Mouse (Mus musculus) small intestine, adult 2 months (tissue): ENCODE data around the gene Gtf2a2. TPM values are rescaled to one million over a fixed set of nuclear protein-coding genes. Genes with fewer than 3 reads are reported as not detected.

ENCODE experiments used
- H3K27ac ChIP-seq: fragments of 200-500 bp; 2 replicates; pipeline ENCODE4 v1.5.1; 2012; ENCODE audit warnings: low read depth, low read length, control low read depth, inconsistent platforms; ENCODE audit not compliant: insufficient read depth
- H3K27me3 ChIP-seq: fragments of 200-500 bp; 2 replicates; pipeline ENCODE4 v1.6.1; 2012; ENCODE audit warnings: mild to moderate bottlenecking, moderate library complexity, low read length, inconsistent platforms; ENCODE audit not compliant: control insufficient read depth, insufficient read depth
- H3K36me3 ChIP-seq: fragments of 200-500 bp; 2 replicates; pipeline ENCODE4 v1.6.1; 2012; ENCODE audit warnings: mild to moderate bottlenecking, low read length, control low read depth, inconsistent platforms; ENCODE audit not compliant: control insufficient read depth, insufficient read depth
- H3K4me1 ChIP-seq: fragments of 200-500 bp; 2 replicates; pipeline ENCODE4 v1.6.1; 2012; ENCODE audit warnings: low read length, inconsistent platforms, mixed read lengths; ENCODE audit not compliant: control insufficient read depth, insufficient read depth, insufficient read length
- H3K4me3 ChIP-seq: fragments of 200-500 bp; 2 replicates; pipeline ENCODE4 v1.5.1; 2012; ENCODE audit warnings: low read depth, mild to moderate bottlenecking, control low read depth, inconsistent platforms, low read length, moderate library complexity
- CTCF ChIP-seq: fragments of 200-500 bp; IDR thresholded peaks from 2 replicates; pipeline ENCODE4 v1.5.1; 2012; ENCODE audit warnings: low read depth, mild to moderate bottlenecking, control low read depth, inconsistent platforms, low read length, moderate library complexity, mixed read lengths; ENCODE audit not compliant: insufficient replicate concordance, insufficient read length; ENCODE audit errors: extremely low read depth
- POLR2A ChIP-seq: fragments of 200-500 bp; IDR thresholded peaks from 2 replicates; pipeline ENCODE4 v1.6.1; 2012; ENCODE audit warnings: low read depth, mild to moderate bottlenecking, control low read depth, inconsistent platforms, low read length, moderate library complexity
- WGBS: fragments of 180-500 bp; shearing (Covaris S2); methylation state at CpG from one replicate; pipeline ENCODE4 v1.1.7; 2018; 5-methylcytosine and 5-hydroxymethylcytosine counted together
- polyA plus RNA-seq: library from polyadenylated mRNA; depleted of rRNA; stranded (reverse); fragments of >200 nt; gene quantifications from 2 replicates; pipeline ENCODE4 v1.2.3, GENCODE M21; 2012

Gtf2a2 gene
- polyA plus RNA-seq, 1 experiment: 9.2 TPM

DNA sequence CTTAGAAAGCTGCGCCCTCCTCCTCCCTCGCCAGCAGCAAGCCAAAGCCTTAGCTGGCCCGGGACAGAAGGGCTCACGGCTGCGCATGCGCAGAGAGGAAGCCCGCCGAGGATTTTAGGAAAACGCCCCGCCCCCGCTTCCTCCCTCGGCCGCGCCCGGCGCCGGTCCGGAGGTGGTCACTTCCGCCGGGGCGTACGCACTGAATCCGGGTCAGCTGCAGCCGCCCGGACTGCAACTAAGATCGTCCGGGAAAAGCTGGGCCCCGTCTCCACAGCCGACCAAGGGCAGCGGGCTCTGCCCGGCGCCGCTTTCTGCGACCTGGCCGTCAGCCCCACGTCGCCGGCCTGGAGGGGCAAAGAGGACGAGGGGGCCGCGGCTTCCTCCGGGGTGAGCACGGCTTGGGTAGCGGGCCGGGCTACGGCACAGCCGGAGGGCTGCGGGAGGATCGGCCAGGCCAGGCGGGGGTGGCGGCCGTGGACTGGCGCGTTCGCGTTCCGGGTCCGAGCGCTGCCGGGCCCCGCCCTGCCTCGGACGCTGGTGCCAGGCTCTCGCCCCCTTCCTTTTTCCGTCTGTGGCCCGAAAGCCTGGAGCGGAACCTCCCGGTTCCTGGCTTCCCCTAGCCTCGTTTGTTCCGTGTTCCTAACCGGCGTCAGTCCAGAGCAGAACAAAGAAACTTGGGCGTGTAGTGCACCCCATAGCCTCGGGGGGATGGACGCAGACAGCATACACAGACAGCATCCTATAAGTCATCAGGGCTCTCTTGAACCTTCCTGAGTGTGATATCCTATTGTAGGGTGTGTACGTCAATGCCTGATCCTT, 22.8 kb upstream of the Gtf2a2 start, which contains the start of gene Bnip2:
Gene Bnip2 (plus strand): TSS at position 164 of the 819 bp plus-strand sequence.
- H3K4me3 ChIP-seq: peak within 1 kb of the TSS; percentile 85
- H3K4me1 ChIP-seq: no peaks in the 10 kb centered on the region
- peak within 1 kb of the TSS; percentile 75 for H3K27ac ChIP-seq
- under 1% methylated on average over 76 of the region's 76 CpGs for WGBS
- peaks cover 2% of the 10 kb centered on the region; the same call in 1 of the 2 replicates for H3K36me3 ChIP-seq
- no peaks in the 10 kb centered on the region for H3K27me3 ChIP-seq
- TF ChIP-seq POLR2A: peak; percentile 59; the same call in 1 of the 2 replicates
- TF ChIP-seq CTCF: no peak

DNA sequence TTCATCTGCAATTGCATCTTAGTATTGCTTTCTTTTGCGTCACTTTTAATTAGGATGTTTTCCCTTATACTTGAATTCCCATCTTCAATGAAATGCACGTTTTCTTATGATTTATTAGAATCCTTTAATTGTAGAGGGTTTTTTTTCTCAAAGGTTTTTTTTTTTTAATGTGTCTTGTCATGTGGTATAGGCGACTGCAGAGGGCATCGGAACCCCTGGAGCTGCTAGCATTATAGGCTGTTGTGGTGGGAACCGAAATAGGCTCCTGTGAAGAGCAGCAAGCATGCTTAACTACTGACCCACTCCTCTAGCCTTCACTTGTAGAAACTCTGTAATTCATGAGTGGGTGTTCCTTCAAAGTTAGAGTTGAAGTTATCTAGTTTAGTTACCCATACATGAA, 22.0 kb upstream of the Gtf2a2 start:
- Histone ChIP-seq H3K27ac (no peak overlapping the region), H3K4me1 (no peaks in the 10 kb centered on the region), H3K4me3 (no peak overlapping the region), H3K27me3 (no peaks in the 10 kb centered on the region), H3K36me3 (peaks cover 2% of the 10 kb centered on the region; the same call in 1 of the 2 replicates)
- WGBS: 16% methylated on average over 5 of the region's 5 CpGs
- no peak for TF ChIP-seq CTCF
- TF ChIP-seq POLR2A: no peak

DNA sequence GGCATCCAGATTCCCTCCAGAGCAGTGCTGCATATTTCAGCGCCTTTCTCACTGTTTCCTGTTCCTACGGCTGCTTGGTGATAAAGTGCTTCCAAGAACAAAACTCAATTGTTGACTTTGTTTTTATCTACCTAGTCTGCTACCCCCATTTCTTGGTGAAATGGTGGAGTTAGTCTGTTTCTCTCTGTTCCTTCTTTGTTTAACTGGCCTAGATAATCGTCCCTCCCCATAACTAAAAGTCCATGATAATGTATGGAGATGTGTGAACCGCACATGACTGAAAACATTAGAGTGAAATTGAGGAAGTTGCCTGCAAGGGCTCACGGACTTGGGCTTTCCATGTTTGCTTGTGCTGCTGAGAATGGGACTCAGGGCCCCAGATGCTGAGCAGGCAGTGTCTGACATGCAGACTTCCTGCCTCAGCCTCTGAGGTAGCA, 19.5 kb upstream of the Gtf2a2 start:
- no peaks in the 10 kb centered on the region for H3K27me3 ChIP-seq
- no peak overlapping the region for H3K4me3 ChIP-seq
- H3K4me1 ChIP-seq: no peaks in the 10 kb centered on the region
- TF ChIP-seq CTCF (no peak), POLR2A (no peak)
- no peak overlapping the region for H3K27ac ChIP-seq
- 23% methylated on average over 5 of the region's 5 CpGs for WGBS
- peaks cover 16% of the 10 kb centered on the region for H3K36me3 ChIP-seq

DNA sequence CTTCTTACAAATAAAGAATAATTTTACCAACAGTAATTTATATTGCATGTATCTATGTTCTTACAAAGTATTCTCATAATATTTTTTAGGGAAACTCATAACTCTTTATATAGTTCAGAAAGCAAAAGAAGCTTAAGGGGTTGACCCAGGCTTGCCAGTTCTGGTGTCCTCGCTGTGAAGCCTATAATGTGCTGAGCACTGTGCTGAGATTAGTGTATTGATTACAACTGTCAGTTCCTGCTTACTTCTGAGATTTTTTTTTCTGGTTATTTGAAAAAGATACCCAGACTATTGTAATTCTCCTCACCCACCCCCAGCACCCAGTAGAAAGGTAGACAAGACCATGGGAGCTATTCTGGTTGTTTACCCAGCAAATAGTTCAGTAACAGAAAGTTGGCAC, 18.9 kb upstream of the Gtf2a2 start:
- Histone ChIP-seq H3K4me3 (no peak overlapping the region), H3K36me3 (peaks cover 20% of the 10 kb centered on the region), H3K4me1 (no peaks in the 10 kb centered on the region), H3K27me3 (no peaks in the 10 kb centered on the region), H3K27ac (no peak overlapping the region)
- TF ChIP-seq CTCF: no peak
- TF ChIP-seq POLR2A: no peak
- WGBS: 18% methylated on average over 1 of the region's 1 CpGs

DNA sequence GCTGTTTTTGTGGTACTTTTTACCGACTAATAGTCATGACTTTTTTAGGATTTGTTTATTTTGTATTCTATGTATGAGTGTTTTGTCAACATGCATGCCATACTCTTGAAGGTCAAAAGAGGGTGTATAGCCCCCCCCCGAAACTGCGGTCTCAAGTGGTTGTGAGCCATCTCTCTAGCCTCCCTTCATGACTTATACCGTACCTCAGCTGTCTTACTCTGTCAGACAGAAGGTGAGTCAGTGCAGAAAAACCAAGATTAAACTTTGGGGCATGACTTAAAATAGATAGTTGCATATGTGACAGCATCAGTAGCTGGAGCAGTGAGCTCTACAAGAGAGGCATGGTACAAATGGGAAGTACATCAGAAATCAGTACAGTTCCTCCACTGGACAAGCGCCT, 17.8 kb upstream of the Gtf2a2 start:
- Histone ChIP-seq H3K27me3 (no peaks in the 10 kb centered on the region), H3K4me1 (no peaks in the 10 kb centered on the region), H3K4me3 (no peak overlapping the region), H3K36me3 (peaks cover 29% of the 10 kb centered on the region), H3K27ac (no peak overlapping the region)
- TF ChIP-seq CTCF (no peak), POLR2A (no peak)
- 85% methylated on average over 5 of the region's 5 CpGs for WGBS

DNA sequence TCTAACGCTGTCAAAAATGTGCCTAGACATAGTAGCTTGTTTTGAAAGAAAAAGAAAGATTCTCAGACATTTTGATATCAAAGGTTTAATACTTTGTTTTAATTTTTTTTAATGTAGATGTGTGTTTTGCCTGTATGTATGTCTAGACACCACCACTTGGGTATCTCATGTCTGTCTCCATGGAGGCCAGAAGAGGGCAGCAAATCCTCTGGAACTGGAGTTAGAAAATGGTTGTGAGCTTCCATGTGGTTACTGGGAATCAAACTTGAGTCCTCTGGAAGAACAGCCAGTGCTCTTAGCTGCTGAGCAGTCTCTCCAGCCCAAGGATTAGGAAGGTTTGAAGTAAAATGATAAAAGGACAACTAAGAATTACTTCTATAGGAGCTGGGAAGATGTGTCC, 13.0 kb upstream of the Gtf2a2 start:
- no peak overlapping the region for H3K27ac ChIP-seq
- H3K4me1 ChIP-seq: peaks cover 2% of the 10 kb centered on the region; the same call in 1 of the 2 replicates
- H3K4me3 ChIP-seq: no peak overlapping the region
- peaks cover 57% of the 10 kb centered on the region for H3K36me3 ChIP-seq
- 89% methylated on average over 1 of the region's 1 CpGs for WGBS
- TF ChIP-seq CTCF: no peak
- TF ChIP-seq POLR2A: no peak
- no peaks in the 10 kb centered on the region for H3K27me3 ChIP-seq

DNA sequence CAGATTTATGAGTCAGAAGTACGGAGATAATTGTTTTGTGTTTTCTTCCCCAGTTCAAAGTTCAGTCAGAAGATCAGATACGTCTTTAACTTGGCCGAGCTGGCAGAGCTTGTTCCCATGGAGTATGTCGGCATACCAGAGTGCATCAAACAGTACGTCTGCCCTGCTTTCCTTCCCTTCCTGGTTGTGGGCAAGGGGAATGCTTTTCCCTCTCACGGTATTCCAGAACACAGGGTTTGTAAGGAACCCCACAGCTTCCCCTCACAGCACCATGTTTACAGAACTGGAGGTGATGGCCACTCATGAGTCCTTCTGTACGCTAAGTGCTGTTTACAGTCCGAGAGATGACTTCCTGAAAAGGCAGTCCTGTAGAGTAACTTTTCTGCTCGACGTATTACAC, 8.8 kb upstream of the Gtf2a2 start:
- H3K36me3 ChIP-seq: peaks cover 62% of the 10 kb centered on the region
- WGBS: 34% methylated on average over 10 of the region's 10 CpGs
- TF ChIP-seq CTCF: no peak
- TF ChIP-seq POLR2A: no peak

More for the DNA sequence above, 8.8 kb upstream of the Gtf2a2 start:
- H3K4me3 ChIP-seq: no peak overlapping the region
- H3K4me1 ChIP-seq: peaks cover 2% of the 10 kb centered on the region; the same call in 1 of the 2 replicates
- peak overlapping the region; percentile 42; the same call in 1 of the 2 replicates for H3K27ac ChIP-seq
- no peaks in the 10 kb centered on the region for H3K27me3 ChIP-seq
